Comparison of ENCODE assay signal across 8 mouse cellular contexts in genomic region chr2:115581241-115581988, GRCm38 (mm10). TPM values are rescaled to one million over a fixed set of nuclear protein-coding genes. Genes with fewer than 3 reads are reported as not detected.
DNase-seq lines count a peak whose midpoint lies in the region; ATAC-seq lines count a peak whose summit lies in the region.

TSS of gene BC052040 (plus strand) at chr2:115581716.

- DNase-seq in adipocyte (ENCODE audit: low spot score) = peak; percentile 91
- DNase-seq in embryo, embryonic 10 days (ENCODE audit: low spot score) = peak; percentile 93
- DNase-seq in gastrocnemius, postnatal 14 days = peak; percentile 82
- peak; percentile 80 to 88 for DNase-seq in left cerebral cortex, postnatal 10 days (ENCODE audit: extremely low spot score in 1 of 2, low spot score in 2 of 2)
- peak; percentile 87 for DNase-seq in right cerebral cortex, postnatal 25 days
- peak; percentile 80 to 87 for DNase-seq in urinary bladder, postnatal 4 days (ENCODE audit: low spot score in 2 of 2)

- intact Hi-C loops in gastrocnemius, postnatal 14 days (cut with DNase I; ENCODE audit: low total_unique reads) = no loop called here
- intact Hi-C loops in left cerebral cortex, postnatal 10 days (cut with DNase I) = no loop called here

- ATAC-seq in inflammation-experienced regulatory T-cells, adult 6 months = peak; percentile 93
- ATAC-seq in megakaryocyte-erythroid progenitor cell, adult 5-6 weeks (replicated peaks; ENCODE audit: low FRiP score, low TSS enrichment, poor library complexity, severe bottlenecking) = peak; percentile 98

RNA-seq across cellular contexts. Expression of gene BC052040, which starts in this region (rescaled TPM):
- 1 to 10 TPM; 1.1 to 1.4 TPM for total RNA-seq in gastrocnemius, postnatal 14 days (2021)
- polyA plus RNA-seq in inflammation-experienced regulatory T-cells, adult 6 months (2017; shearing (Covaris generic)) = 10 to 100 TPM in 2 of 3 experiments, 1 to 10 TPM in 1; 8.8 to 20.2 (median 16.7) TPM
- total RNA-seq in left cerebral cortex, postnatal 10 days (2021) = 1 to 10 TPM; 7.9 to 8.0 TPM
- 18.7 and 21.7 TPM in 2 replicates for total RNA-seq in megakaryocyte-erythroid progenitor cell, adult 5-6 weeks (2014; fragmentation: Nextera tagmentation)
- 7.9 and 8.5 TPM in 2 replicates for total RNA-seq in megakaryocyte-erythroid progenitor cell, adult 5-6 weeks (2017)

Comparison
In these comparisons a context has a peak if more than half of its experiments do, and no peak if none do; other contexts are left out.
1. Peak in every context shown above with its lines: DNase-seq and ATAC-seq.